Mouse (Mus musculus) 416B (cell line): ENCODE results near the gene Crb3.

Experiments used
- DNase-seq: peaks from one replicate; pipeline ENCODE4 v3.0.0; 2011; ENCODE audit warnings: low read depth

The Crb3 gene

GRCm38 (mm10) chr17:57058891-57059485, at the start of gene Crb3:
TSS of gene Crb3 (plus strand) at chr17:57059105.
- DNase-seq = no peak

DNA sequence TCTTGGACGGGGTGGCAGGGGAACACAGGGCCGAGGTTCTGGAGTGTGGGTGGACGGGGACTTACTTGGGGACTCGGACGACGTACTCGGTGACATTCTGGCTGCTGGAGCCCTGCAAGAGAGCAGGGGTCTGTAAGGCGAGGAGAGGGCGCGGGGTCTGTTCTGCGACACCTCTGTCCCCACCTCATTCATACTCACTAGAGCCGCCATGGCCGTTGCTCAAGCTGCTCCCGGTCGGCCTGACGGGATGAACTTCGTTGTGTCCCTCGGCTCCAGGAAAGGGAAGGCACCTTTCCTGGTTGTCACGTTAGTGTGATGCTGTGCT, 48.0 kb upstream of the Crb3 start:
- no peak for DNase-seq

GRCm38 (mm10) chr17:57011236-57012141, 47.4 kb upstream of the Crb3 start, which contains the start of the genes Gtf2f1 and Gm17949:
TSS of gene Gtf2f1 (minus strand) at chr17:57011288.
TSS of gene Gm17949 (plus strand) at chr17:57011469.
- DNase-seq = peak; percentile 99

DNA sequence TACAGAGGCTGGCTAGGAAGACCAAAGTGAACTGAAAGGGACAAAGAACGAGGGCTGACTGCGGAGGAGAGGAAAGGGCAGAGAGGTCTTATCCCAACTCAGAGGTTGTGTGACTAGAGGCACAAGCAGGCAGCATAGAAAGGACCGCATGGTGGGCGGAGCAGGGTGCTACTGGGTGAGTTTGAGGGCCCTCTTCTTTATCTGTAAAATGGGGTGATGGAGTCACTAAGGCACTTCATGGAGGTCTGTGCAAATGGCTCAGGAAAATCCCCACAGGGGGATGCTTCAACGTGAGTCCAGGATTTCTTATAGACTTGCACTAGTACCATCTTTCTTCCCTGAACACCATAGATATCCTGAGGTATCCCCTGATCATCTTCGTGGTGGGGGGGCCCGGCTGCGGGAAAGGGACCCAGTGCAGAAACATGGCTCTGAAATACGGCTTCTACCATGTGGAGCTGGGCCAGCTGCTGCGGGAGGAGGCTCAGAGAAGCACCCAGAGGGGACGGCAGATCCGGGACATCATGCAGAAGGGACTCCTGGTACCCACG, 46.6 kb upstream of the Crb3 start:
- no peak for DNase-seq

DNA sequence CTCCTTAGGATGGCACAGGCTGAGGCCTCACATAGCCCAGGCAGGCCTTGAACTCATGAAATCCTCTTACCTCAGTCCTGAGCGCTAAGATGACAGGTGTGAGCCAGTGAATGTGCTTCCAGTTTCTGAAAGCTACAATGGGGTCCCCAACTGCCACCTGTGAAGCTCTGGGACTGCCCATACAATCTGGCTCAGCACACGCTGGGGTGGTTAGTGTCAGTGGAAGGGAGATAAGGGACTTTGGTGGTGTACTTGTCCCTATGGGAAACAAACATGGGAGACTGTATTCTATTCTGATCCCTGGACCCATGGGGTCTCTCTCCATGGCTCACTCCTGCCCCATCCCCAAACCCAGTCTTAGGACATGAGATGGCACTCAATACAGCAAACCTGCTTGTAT, 39.2 kb upstream of the Crb3 start:
- no peak for DNase-seq

- DNase-seq = no peak
Measured at GRCm38 (mm10) chr17:57020960-57021359, 37.9 kb upstream of the Crb3 start.

DNA sequence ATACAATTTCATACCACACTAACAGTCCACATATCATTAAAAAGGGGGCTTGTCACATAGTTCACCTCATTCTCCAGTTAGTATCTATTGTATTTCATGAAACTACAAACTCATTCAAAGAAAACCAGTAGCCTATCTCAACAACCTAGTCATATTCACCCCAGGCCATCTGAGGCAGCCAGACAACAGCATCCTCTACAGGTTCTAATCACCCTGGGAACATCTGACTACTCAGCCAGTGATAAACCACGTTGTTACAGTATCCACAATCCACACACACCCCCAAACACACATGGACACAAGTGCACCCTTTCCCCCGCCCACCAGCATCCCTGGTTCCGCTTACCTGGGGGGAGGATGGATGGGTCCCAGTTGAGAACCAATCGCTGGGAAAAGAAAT, 31.4 kb upstream of the Crb3 start:
- no peak for DNase-seq

GRCm38 (mm10) chr17:57029691-57030090, 29.2 kb upstream of the Crb3 start:
- DNase-seq = peak; percentile 61

DNA sequence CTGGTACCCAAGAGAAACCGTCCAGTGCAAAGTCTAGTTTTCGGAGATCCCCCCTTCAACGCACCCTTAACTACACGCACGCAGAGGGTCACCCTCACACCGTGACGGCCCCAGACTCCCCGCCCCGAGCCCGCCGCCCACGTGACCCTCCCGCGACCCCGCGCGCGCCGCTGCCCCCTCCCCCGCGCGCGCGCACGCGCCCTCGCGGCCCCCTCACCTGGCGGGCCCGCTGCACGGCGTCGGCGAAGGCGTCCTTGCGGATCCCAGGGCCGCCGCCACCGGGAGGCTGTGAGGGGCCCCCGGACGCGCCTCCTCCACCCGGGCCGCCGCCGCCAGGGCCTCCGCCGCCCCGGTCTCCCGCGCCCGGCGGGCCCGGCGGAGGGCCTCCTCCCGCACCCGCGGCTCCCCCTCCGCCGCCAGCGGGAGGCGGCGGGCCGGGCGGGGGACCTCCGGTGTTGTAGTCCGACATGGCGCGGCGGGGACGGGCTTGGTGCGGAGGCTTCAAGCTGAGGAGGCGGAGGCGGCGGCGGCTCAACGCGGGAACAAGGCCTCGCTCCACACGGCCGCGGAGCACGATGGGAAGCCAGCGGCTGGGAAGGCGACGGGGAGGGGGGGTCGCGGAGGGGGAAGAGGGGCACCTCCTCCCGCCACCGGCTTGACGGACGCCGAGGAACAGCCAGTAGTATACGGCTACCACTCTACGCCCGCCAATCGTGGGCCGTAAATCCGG, 27.8 kb upstream of the Crb3 start, which contains the start of gene Khsrp:
Gene Khsrp, minus strand, starts transcription at position 592 of the 730 bp plus-strand sequence.
- no peak for DNase-seq

DNA sequence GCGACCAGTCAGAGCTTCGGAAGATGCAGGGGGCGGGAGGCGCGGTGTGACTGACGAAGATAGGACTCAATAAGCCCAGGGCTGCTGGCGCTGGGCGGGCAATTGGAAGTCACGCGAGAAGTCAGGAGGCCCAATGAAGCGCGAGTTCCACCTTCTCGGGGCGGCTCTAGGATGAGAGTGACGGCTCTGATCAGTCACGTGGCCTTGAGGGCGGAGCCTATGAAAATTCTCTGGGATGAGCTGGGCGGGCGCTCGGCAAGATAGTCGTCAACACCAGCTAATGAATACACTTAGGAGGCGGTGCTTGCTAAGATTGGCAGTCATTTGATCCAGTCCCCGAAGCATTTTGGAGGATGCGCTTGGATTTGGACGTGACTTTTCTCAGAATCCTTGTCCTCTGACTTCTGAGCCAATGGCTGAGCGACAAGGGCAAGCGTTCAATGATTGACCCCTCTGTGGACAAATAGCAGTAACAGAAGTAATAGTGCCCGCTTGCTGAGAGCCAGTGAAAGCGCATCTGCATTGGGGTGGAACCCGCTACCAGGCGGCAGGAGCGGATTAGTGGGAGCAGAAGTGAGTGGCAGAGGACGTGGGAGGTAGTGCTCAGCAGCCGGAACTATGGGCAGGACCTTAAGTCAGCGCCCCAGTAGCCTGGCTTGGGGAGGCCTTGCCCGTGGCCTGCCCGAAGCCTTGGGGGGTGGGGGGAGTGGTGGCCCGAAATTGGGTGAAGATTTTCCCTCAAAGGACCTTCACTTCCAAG, 27.1 kb upstream of the Crb3 start:
- peak; percentile 100 for DNase-seq

DNA sequence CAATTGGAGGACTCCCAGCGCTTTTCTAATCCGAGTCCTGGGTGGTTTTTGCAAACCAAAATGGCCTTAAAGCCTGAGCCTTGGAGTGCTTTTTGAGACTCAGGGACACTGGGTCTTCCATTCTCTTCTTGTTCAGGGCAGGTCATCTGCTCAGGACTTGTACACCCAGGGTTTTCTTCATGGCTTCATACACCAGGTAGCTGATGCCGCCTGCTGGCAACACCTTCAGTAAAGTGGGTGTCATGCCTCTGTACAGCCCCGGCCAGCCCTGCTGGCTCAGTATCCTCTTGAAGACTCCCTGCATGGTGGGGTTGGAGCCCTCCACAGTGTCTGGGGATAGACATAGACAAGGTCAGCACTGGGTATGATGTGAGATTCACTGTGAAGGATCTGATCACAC, 26.1 kb upstream of the Crb3 start:
- DNase-seq = peak; percentile 26

DNA sequence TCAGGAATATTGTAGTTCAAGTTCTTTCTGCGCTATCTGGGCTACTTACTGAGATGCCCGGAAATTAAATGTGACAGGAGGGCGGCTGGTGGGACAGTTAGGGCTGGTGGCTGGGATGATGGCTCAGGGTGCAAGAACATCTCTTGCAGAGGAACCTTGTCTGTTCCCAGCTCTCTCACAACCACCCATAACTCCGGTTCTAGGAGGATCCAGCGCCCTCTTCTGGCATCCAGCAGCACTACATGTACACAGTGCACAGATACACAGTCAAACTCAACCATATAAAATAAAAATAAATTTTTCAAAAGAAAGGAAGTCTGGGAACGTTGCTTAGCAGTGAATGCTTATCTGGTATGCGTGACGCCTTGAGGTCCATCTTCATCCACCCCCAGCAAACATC, 19.9 kb upstream of the Crb3 start:
- DNase-seq = no peak

DNA sequence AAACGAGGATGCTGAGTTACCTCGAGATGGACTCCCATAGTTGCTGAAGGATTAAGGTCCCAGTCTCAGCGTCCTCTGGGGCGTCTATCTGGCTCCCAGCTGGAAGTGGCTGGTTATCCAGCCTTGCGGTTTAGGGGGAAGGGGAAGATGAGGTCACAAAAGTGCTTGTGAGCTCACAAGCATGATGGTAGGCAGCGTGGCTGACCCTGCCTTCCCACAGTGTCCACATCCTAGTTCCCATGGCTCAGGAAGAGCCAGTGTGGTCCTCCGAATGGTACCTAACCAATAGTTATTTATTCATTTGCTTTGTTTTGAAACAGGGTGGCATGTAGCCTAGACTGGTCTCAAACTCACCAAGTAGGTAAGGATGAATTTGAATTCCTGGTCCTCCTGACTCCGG, 17.4 kb upstream of the Crb3 start, which contains the start of gene Slc25a41:
Gene Slc25a41, minus strand, starts transcription at position 101 of the 400 bp plus-strand sequence.
- no peak for DNase-seq

GRCm38 (mm10) chr17:57047406-57047805, 11.5 kb upstream of the Crb3 start:
- DNase-seq = peak; percentile 14

- DNase-seq = peak; percentile 33
Measured at GRCm38 (mm10) chr17:57048816-57049215, 10.1 kb upstream of the Crb3 start.

DNA sequence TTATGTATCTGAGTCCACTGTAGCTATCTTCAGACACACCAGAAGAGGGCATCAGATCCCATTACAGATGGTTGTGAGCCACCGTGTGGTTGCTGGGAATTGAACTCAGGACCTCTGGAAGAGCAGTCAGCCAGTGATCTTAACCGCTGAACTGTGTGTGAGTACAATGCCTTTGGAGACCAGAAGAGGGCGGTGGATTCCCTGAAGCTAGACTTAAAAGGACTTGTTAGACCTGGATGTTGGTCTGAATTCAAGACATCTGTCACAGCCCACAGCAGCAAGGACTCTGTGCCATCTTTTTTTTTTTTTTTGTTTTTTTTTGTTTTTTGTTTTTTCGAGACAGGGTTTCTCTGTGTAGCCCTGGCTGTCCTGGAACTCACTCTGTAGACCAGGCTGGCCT, 7.2 kb upstream of the Crb3 start:
- peak; percentile 78 for DNase-seq

- no peak for DNase-seq
Measured at GRCm38 (mm10) chr17:57056246-57056645, 2.7 kb upstream of the Crb3 start.

DNA sequence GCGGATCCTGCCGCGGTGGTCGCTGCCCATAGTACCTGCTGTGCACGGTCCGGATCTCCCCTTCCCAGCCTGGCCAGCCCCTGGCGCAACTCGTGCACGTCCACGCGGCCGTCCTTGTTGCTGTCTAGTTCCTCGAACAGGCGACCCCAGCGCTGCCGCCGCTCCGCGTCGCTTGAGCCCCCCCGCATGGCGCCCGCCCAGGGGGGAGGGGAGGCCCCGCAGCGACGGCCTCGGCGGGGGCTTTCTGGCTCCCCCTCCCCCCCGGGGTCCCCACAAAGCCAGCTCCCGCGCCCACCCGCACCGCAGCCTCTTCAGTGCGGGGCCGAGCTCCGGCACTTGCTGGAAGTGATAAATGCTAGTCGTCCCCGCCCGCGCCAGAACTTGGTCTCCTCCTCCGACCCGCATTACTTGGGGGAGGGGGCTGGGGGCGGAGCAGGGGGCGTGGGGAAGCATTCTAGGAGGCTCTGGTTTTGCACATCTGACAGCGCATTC, 627 bp downstream of the Crb3 start, which contains the start of gene Slc25a23:
Gene Slc25a23, minus strand, starts transcription at position 378 of the 492 bp plus-strand sequence.
- DNase-seq = peak; percentile 80

DNA sequence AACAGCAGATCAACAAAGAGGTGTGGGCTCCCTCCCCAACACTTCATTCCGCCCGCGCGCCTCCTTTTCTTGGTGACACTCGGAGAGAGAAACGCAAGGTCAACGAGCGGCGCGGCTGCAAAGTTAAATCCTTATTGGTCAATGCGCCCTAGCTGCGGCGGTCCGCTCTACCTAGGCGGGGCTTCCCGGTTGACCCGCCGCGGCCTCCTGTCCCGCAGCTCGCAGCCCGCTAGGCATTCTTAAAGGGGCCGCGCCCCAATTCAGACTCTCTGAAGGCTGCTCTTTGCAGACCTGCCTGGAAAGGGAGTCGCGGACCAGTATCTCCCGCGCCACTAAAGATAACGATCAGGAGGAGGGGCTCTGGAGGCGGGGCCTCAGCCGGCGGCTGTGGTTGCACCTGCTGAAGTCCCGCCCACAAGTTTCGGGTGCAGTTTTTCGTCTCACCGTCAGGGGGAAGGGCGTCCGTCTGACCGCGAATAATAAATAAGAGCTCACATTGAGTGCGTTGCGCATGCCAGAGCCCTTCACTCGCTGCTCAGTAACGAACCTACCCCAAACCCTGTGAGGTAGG, 1.4 kb downstream of the Crb3 start:
- peak; percentile 97 for DNase-seq

DNA sequence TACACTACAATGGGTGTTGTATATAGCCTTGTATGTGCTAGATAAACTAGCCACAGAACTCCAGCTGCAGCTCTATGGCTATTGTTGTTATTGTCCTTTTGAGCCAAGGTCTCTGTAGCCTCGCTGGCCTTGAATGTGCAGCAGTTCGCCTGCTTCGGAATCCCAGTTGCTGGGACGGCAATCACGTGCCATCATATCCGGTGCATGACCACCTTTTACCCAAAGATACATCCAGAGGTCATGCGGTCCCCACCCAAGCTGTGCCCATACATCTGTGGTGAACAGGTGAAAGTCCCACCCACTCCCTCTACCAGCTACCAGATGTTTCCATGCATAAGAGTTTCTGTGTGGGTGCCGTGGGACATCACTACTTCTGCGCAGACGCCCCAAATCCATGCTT, 2.2 kb downstream of the Crb3 start:
- DNase-seq = no peak

- DNase-seq = no peak
Measured at GRCm38 (mm10) chr17:57062011-57062521, 3.2 kb downstream of the Crb3 start.
